Comparison of ENCODE assay signal across 44 mouse cellular contexts in the genomic region with DNA sequence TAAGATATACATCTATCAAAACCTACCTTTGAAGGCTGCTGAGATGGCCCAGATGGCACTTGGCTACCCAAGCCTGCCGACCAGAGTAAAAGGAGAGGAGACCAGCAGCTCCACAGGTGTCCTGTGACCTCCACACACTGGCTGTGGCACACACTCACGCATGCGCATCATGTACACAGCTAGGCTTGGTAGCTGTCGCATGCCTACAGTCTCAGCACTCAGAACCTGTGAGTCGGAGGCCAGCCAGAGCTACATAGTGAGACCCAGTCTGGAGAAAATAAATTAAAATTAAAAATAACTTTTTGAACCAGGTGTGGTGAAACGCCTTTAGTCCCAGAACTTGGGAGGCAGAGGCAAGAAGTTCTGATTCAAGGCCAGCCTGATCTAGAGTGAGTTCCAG. TPM values are rescaled to one million over a fixed set of nuclear protein-coding genes. Genes with fewer than 3 reads are reported as not detected.
"Had no signal": no experiment of that assay in that cellular context is flagged by ENCODE, and none has a peak within 500 bp of the region (broad histone marks: within the 10 kb centered on the region; RNA-seq: fewer than 3 reads in every experiment).

No protein-coding gene starts in this region.

- H3K4me2 ChIP-seq: limb, embryonic 12.5 days; limb, embryonic 13.5 days; limb, embryonic 15.5 days; liver, embryonic 11.5 days; liver, embryonic 13.5 days; liver, embryonic 15.5 days; lung, embryonic 14.5 days; lung, embryonic 15.5 days; midbrain, embryonic 12.5 days; midbrain, embryonic 13.5 days; midbrain, embryonic 15.5 days; neural tube, embryonic 12.5 days had no signal

- H3K27ac ChIP-seq: left cerebral cortex, adult 2 months; limb, embryonic 10.5 days; limb, embryonic 12.5 days; limb, embryonic 13.5 days; limb, embryonic 15.5 days; liver, embryonic 13.5 days; liver, embryonic 14.5 days; liver, embryonic 15.5 days; lung, embryonic 15.5 days; macrophage; midbrain, embryonic 12.5 days; midbrain, embryonic 13.5 days; midbrain, embryonic 15.5 days; neural tube, embryonic 12.5 days had no signal

- H3K9ac ChIP-seq: limb, embryonic 12.5 days; limb, embryonic 13.5 days; limb, embryonic 15.5 days; liver, embryonic 13.5 days; liver, embryonic 14.5 days; liver, embryonic 15.5 days; lung, embryonic 14.5 days; lung, embryonic 15.5 days; midbrain, embryonic 12.5 days; midbrain, embryonic 13.5 days; midbrain, embryonic 15.5 days; neural tube, embryonic 12.5 days had no signal

- H3K4me3 ChIP-seq: left cerebral cortex, adult 2 months; limb, embryonic 10.5 days; limb, embryonic 12.5 days; limb, embryonic 13.5 days; limb, embryonic 15.5 days; liver, embryonic 13.5 days; liver, embryonic 15.5 days; lung, embryonic 15.5 days; megakaryocyte, embryonic 14.5 days; midbrain, embryonic 12.5 days; midbrain, embryonic 13.5 days; midbrain, embryonic 15.5 days; myocyte; neural tube, embryonic 12.5 days had no signal

- H3K36me3 ChIP-seq: limb, embryonic 10.5 days; limb, embryonic 12.5 days; limb, embryonic 13.5 days; limb, embryonic 15.5 days; liver, embryonic 13.5 days; liver, embryonic 15.5 days; lung, embryonic 15.5 days; midbrain, embryonic 13.5 days; midbrain, embryonic 15.5 days had no signal

- DNase-seq: left cerebral cortex, postnatal 4 days; liver; liver, embryonic 13.5 days; lung, adult 18-20 months; lung, adult 2 months; lung, embryonic 14.5 days; lung, postnatal 10 days; lung, postnatal 14 days; lung, postnatal 36 days; lung, postnatal 4 days had no signal

- H3K27me3 ChIP-seq: midbrain, embryonic 13.5 days; midbrain, embryonic 15.5 days; neural tube, embryonic 12.5 days had no signal

- ATAC-seq: lung, postnatal 0 days; midbrain, embryonic 13.5 days; midbrain, embryonic 15.5 days; midbrain, embryonic 16.5 days had no signal

- H3K9me3 ChIP-seq: limb, embryonic 10.5 days; limb, embryonic 12.5 days; limb, embryonic 13.5 days; limb, embryonic 15.5 days; liver, embryonic 13.5 days; liver, embryonic 15.5 days; lung, embryonic 15.5 days; megakaryocyte, embryonic 14.5 days; midbrain, embryonic 10.5 days; midbrain, embryonic 12.5 days; midbrain, embryonic 13.5 days; midbrain, embryonic 15.5 days; neural tube, embryonic 12.5 days had no signal

RNA-seq across cellular contexts. Expression of a gene that starts 7.3 kb away (rescaled TPM):
- polyA plus RNA-seq: macrophage had no signal

RNA-seq across cellular contexts. Expression of a gene that starts 26.6 kb away (rescaled TPM):
- total RNA-seq: left cerebral cortex, adult 2 months; left cerebral cortex, postnatal 10 days; left cerebral cortex, postnatal 4 days; liver, adult 2 months; megakaryocyte, adult 5-6 weeks; monocyte, adult 5-6 weeks had no signal
- polyA plus RNA-seq: limb, embryonic 10.5 days; limb, embryonic 12.5 days; limb, embryonic 14.5 days; limb, embryonic 15.5 days; liver, adult 2 months; liver, embryonic 13.5 days; liver, embryonic 14.5 days; liver, embryonic 15.5 days; liver, embryonic 16.5 days; lung, adult 2 months; lung, embryonic 14.5 days; lung, embryonic 15.5 days; macrophage; midbrain, embryonic 10.5 days; midbrain, embryonic 12.5 days; midbrain, embryonic 13.5 days; midbrain, embryonic 15.5 days; midbrain, embryonic 16.5 days; midbrain, postnatal 0 days; myocyte; neural tube, embryonic 11.5 days; neural tube, embryonic 12.5 days had no signal

RNA-seq across cellular contexts. Expression of a gene that starts 30.7 kb away (rescaled TPM):
- total RNA-seq: left cerebral cortex, adult 18-20 months; left cerebral cortex, adult 2 months; left cerebral cortex, postnatal 10 days; left cerebral cortex, postnatal 14 days; left cerebral cortex, postnatal 25 days; left cerebral cortex, postnatal 36 days; left cerebral cortex, postnatal 4 days; liver, adult 2 months; megakaryocyte progenitor cell, adult 5-6 weeks; megakaryocyte-erythroid progenitor cell, adult 5-6 weeks; midbrain, postnatal 0 days; monocyte, adult 5-6 weeks had no signal
- polyA plus RNA-seq: limb, embryonic 11.5 days; limb, embryonic 12.5 days; limb, embryonic 13.5 days; limb, embryonic 15.5 days; liver, embryonic 13.5 days; liver, embryonic 16.5 days; macrophage; midbrain, embryonic 13.5 days; midbrain, postnatal 0 days; neural tube, embryonic 11.5 days; neural tube, embryonic 12.5 days had no signal
